Mouse (Mus musculus): Measurements from ENCODE around the gene Polr1d.

GRCm38 (mm10) chr5:147053481-147053880 lies 23.4 kb upstream of the Polr1d start:
- TF ChIP-seq POLR2A (IDR thresholded peaks at IDR 0.05; ENCODE audit: borderline replicate concordance, insufficient read depth, low read length) (no peak), CTCF (IDR thresholded peaks at IDR 0.05; ENCODE audit: borderline replicate concordance, insufficient read depth, low read depth, low read length) (no peak)
